Mouse (Mus musculus) embryonic facial prominence, embryonic 15.5 days (tissue): ENCODE data around the gene Mkln1. TPM values are rescaled to one million over a fixed set of nuclear protein-coding genes. Genes with fewer than 3 reads are reported as not detected.

Experiments
- ATAC-seq: fragments of 200-750 bp; cut with Nextera tagmentation; 2 replicates; pipeline ENCODE4 v1.8.0; 2017; ENCODE audit warnings: low read depth, moderate TSS enrichment; ENCODE audit not compliant: insufficient number of reproducible peaks, low FRiP score, low TSS enrichment
- H3K27ac ChIP-seq: fragments of 300-500 bp; sonication (generic); replicated peaks from 2 replicates; pipeline ENCODE4 v1.5.1; 2015; ENCODE audit warnings: mild to moderate bottlenecking, inconsistent platforms
- H3K27me3 ChIP-seq: fragments of 300-500 bp; sonication (generic); 2 replicates; pipeline ENCODE4 v1.6.1; 2015; ENCODE audit warnings: inconsistent platforms
- H3K36me3 ChIP-seq: fragments of 300-500 bp; sonication (generic); 2 replicates; pipeline ENCODE4 v1.6.1; 2015; ENCODE audit warnings: mild to moderate bottlenecking, inconsistent platforms
- H3K4me1 ChIP-seq: fragments of 300-500 bp; sonication (generic); 2 replicates; pipeline ENCODE4 v1.6.1; 2015; ENCODE audit warnings: inconsistent platforms
- H3K4me2 ChIP-seq: fragments of 300-500 bp; sonication (generic); replicated peaks from 2 replicates; pipeline ENCODE4 v1.6.1; 2015; ENCODE audit warnings: mild to moderate bottlenecking, inconsistent platforms
- H3K4me3 ChIP-seq: fragments of 300-500 bp; sonication (generic); replicated peaks from 2 replicates; pipeline ENCODE4 v1.5.1; 2015; ENCODE audit warnings: mild to moderate bottlenecking, inconsistent platforms
- H3K9ac ChIP-seq: fragments of 300-500 bp; sonication (generic); 2 replicates; pipeline ENCODE4 v1.6.1; 2015; ENCODE audit warnings: inconsistent platforms
- H3K9me3 ChIP-seq: fragments of 300-500 bp; sonication (generic); replicated peaks from 2 replicates; pipeline ENCODE4 v1.6.1; 2016; ENCODE audit warnings: inconsistent platforms
- WGBS: fragments of 180-500 bp; shearing (Covaris S2); methylation state at CpG from one replicate; pipeline ENCODE4 v1.1.7; 2015; 5-methylcytosine and 5-hydroxymethylcytosine counted together
- polyA plus RNA-seq: library from polyadenylated mRNA; unstranded; fragments of >200 nt; fragmentation: Nextera tagmentation; extraction: Ambion mirVana; gene quantifications from 2 replicates; pipeline ENCODE4 v1.2.1, GENCODE M21; 2015

Gene Mkln1
- 167 and 175 TPM in 2 replicates for polyA plus RNA-seq

GRCm38 (mm10) chr6:31398431-31399205, at the start of gene Mkln1:
TSS of gene Mkln1 (plus strand) at chr6:31398735.
- peak within 1 kb of the TSS; percentile 95 for H3K4me3 ChIP-seq
- peak; percentile 97 for ATAC-seq
- peak within 1 kb of the TSS; percentile 94 for H3K27ac ChIP-seq
- peak within 1 kb of the TSS; percentile 94 for H3K9ac ChIP-seq
- H3K27me3 ChIP-seq = no peaks in the 10 kb centered on the region
- H3K4me2 ChIP-seq = peak within 1 kb of the TSS; percentile 83
- no peaks in the 10 kb centered on the region for H3K36me3 ChIP-seq
- WGBS = under 1% methylated on average over 65 of the region's 65 CpGs
- peaks cover 34% of the 10 kb centered on the region for H3K4me1 ChIP-seq
- H3K9me3 ChIP-seq = no peaks in the 10 kb centered on the region

GRCm38 (mm10) chr6:31356444-31357191, 41.9 kb upstream of the Mkln1 start:
- 83% methylated on average over 26 of the region's 26 CpGs for WGBS
- Histone ChIP-seq H3K9me3 (no peaks in the 10 kb centered on the region), H3K27me3 (no peaks in the 10 kb centered on the region), H3K4me1 (0 out of 2 replicates have a peak, but pooled peaks cover 8% of the 10 kb centered on the region), H3K9ac (no peak overlapping the region), H3K36me3 (no peaks in the 10 kb centered on the region), H3K4me3 (no peak overlapping the region), H3K27ac (no peak overlapping the region), H3K4me2 (no peak overlapping the region)
- no peak for ATAC-seq

GRCm38 (mm10) chr6:31357286-31357685, 41.2 kb upstream of the Mkln1 start:
- no peaks in the 10 kb centered on the region for H3K27me3 ChIP-seq
- H3K9me3 ChIP-seq = no peaks in the 10 kb centered on the region
- no peaks in the 10 kb centered on the region for H3K36me3 ChIP-seq
- no peak overlapping the region for H3K4me2 ChIP-seq
- H3K4me3 ChIP-seq = no peak overlapping the region
- 0 out of 2 replicates have a peak, but pooled peaks cover 8% of the 10 kb centered on the region for H3K4me1 ChIP-seq
- WGBS = 43% methylated on average over 4 of the region's 4 CpGs
- peak; percentile 82 for ATAC-seq
- H3K27ac ChIP-seq = no peak overlapping the region
- H3K9ac ChIP-seq = no peak overlapping the region

- Histone ChIP-seq H3K27ac (no peak overlapping the region), H3K9me3 (no peaks in the 10 kb centered on the region), H3K4me1 (no peaks in the 10 kb centered on the region), H3K4me2 (no peak overlapping the region), H3K9ac (no peak overlapping the region), H3K36me3 (no peaks in the 10 kb centered on the region), H3K27me3 (no peaks in the 10 kb centered on the region), H3K4me3 (no peak overlapping the region)
- ATAC-seq = no peak
- WGBS = 60% methylated on average over 11 of the region's 11 CpGs
These were observed 35.9 kb upstream of the Mkln1 start for GRCm38 (mm10) chr6:31362617-31363016.

- H3K4me1 ChIP-seq = no peaks in the 10 kb centered on the region
- H3K27ac ChIP-seq = no peak overlapping the region
- no peaks in the 10 kb centered on the region for H3K36me3 ChIP-seq
- H3K9me3 ChIP-seq = no peaks in the 10 kb centered on the region
- no peak overlapping the region for H3K4me2 ChIP-seq
- H3K27me3 ChIP-seq = no peaks in the 10 kb centered on the region
- no peak for ATAC-seq
- 87% methylated on average over 3 of the region's 3 CpGs for WGBS
- H3K9ac ChIP-seq = no peak overlapping the region
- H3K4me3 ChIP-seq = no peak overlapping the region
These were observed 34.1 kb upstream of the Mkln1 start for GRCm38 (mm10) chr6:31364399-31364798.

- no peaks in the 10 kb centered on the region for H3K27me3 ChIP-seq
- H3K9me3 ChIP-seq = no peaks in the 10 kb centered on the region
- H3K4me2 ChIP-seq = no peak overlapping the region
- no peak overlapping the region for H3K9ac ChIP-seq
- H3K27ac ChIP-seq = no peak overlapping the region
- WGBS = 38% methylated on average over 10 of the region's 10 CpGs
- no peak overlapping the region for H3K4me3 ChIP-seq
- H3K4me1 ChIP-seq = no peaks in the 10 kb centered on the region
- ATAC-seq = no peak
- no peaks in the 10 kb centered on the region for H3K36me3 ChIP-seq
These were observed 30.6 kb upstream of the Mkln1 start for GRCm38 (mm10) chr6:31367947-31368346.

- 42% methylated on average over 1 of the region's 1 CpGs for WGBS
These were observed 30.0 kb upstream of the Mkln1 start for GRCm38 (mm10) chr6:31368559-31368958.

GRCm38 (mm10) chr6:31369875-31370274, 28.7 kb upstream of the Mkln1 start:
- H3K4me3 ChIP-seq = no peak overlapping the region
- WGBS = 61% methylated on average over 3 of the region's 3 CpGs
- ATAC-seq = no peak
- no peak overlapping the region for H3K4me2 ChIP-seq
- no peaks in the 10 kb centered on the region for H3K27me3 ChIP-seq
- H3K9ac ChIP-seq = no peak overlapping the region
- H3K4me1 ChIP-seq = no peaks in the 10 kb centered on the region
- no peaks in the 10 kb centered on the region for H3K9me3 ChIP-seq
- H3K36me3 ChIP-seq = no peaks in the 10 kb centered on the region
- no peak overlapping the region for H3K27ac ChIP-seq

More at GRCm38 (mm10) chr6:31368559-31368958, 30.0 kb upstream of the Mkln1 start:
- Histone ChIP-seq H3K4me3 (no peak overlapping the region), H3K27me3 (no peaks in the 10 kb centered on the region), H3K4me1 (no peaks in the 10 kb centered on the region), H3K36me3 (no peaks in the 10 kb centered on the region), H3K27ac (no peak overlapping the region), H3K9ac (no peak overlapping the region), H3K4me2 (no peak overlapping the region), H3K9me3 (no peaks in the 10 kb centered on the region)
- ATAC-seq = no peak

GRCm38 (mm10) chr6:31370550-31371061, 27.9 kb upstream of the Mkln1 start:
- H3K4me2 ChIP-seq = no peak overlapping the region
- H3K27ac ChIP-seq = no peak overlapping the region
- no peaks in the 10 kb centered on the region for H3K36me3 ChIP-seq
- 59% methylated on average over 14 of the region's 14 CpGs for WGBS
- no peak overlapping the region for H3K4me3 ChIP-seq
- H3K9ac ChIP-seq = no peak overlapping the region
- ATAC-seq = no peak
- H3K27me3 ChIP-seq = no peaks in the 10 kb centered on the region
- no peaks in the 10 kb centered on the region for H3K9me3 ChIP-seq
- H3K4me1 ChIP-seq = no peaks in the 10 kb centered on the region

GRCm38 (mm10) chr6:31371140-31371539, 27.4 kb upstream of the Mkln1 start:
- Histone ChIP-seq H3K4me3 (no peak overlapping the region), H3K9me3 (no peaks in the 10 kb centered on the region), H3K4me2 (no peak overlapping the region), H3K9ac (no peak overlapping the region), H3K27ac (no peak overlapping the region), H3K36me3 (no peaks in the 10 kb centered on the region), H3K27me3 (no peaks in the 10 kb centered on the region), H3K4me1 (no peaks in the 10 kb centered on the region)
- 75% methylated on average over 3 of the region's 3 CpGs for WGBS
- ATAC-seq = no peak

GRCm38 (mm10) chr6:31372620-31373019, 25.9 kb upstream of the Mkln1 start:
- H3K9ac ChIP-seq = no peak overlapping the region
- H3K27ac ChIP-seq = no peak overlapping the region
- no peaks in the 10 kb centered on the region for H3K9me3 ChIP-seq
- no peaks in the 10 kb centered on the region for H3K4me1 ChIP-seq
- ATAC-seq = no peak
- WGBS = 11% methylated on average over 3 of the region's 3 CpGs
- H3K4me2 ChIP-seq = no peak overlapping the region
- H3K36me3 ChIP-seq = no peaks in the 10 kb centered on the region
- H3K4me3 ChIP-seq = no peak overlapping the region
- no peaks in the 10 kb centered on the region for H3K27me3 ChIP-seq
